Mouse (Mus musculus) embryo, embryonic 10.5 days (tissue): ENCODE results near the gene Rps18.
"Not testable (repeated sequence)": the region's sequence is repeated elsewhere in the genome, so short reads cannot be mapped to it uniquely, and the experiment has no call there.

Experiments
- DNase-seq: peaks from one replicate; pipeline ENCODE4 v3.0.0-alpha.2; 2015; ENCODE audit warnings: low spot score

Rps18 gene

GRCm38 (mm10) chr17:33968489-33968888 lies 12.7 kb upstream of the Rps18 start:
- peak; percentile 92 for DNase-seq

DNA sequence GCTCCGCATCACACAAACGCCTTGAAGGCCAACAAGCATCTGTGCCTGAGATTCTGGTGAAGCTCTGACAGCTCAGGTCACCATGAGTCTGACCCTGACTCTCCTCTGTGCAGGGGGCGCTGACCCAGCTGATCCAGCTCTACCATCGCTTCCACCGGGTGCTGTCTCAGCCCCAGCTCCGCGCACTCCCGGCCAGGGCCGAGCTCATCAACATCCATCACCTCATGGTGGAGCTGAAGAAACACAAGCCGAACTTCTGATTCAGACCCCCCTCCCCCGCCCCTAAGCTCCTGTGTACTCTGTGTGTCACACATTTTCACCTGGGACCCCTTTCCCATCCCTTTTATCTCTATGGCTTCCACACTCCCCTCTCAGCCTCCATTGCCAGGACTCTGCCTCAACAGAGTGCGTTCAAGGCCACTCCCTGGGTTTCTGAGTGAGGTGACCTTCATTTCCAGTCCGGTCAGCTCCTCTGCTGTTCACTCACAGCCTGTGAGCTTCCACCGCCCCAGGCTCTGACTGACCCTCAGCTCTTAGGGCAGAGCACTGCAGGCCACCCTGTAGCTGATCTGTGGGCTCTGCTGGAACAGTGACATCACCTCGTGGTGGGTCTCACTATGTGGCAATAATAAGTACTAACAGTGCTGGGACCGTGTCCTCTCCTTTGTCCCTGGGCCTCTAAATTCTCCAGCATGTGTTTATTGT lies 10.2 kb upstream of the Rps18 start:
- no peak for DNase-seq

DNA sequence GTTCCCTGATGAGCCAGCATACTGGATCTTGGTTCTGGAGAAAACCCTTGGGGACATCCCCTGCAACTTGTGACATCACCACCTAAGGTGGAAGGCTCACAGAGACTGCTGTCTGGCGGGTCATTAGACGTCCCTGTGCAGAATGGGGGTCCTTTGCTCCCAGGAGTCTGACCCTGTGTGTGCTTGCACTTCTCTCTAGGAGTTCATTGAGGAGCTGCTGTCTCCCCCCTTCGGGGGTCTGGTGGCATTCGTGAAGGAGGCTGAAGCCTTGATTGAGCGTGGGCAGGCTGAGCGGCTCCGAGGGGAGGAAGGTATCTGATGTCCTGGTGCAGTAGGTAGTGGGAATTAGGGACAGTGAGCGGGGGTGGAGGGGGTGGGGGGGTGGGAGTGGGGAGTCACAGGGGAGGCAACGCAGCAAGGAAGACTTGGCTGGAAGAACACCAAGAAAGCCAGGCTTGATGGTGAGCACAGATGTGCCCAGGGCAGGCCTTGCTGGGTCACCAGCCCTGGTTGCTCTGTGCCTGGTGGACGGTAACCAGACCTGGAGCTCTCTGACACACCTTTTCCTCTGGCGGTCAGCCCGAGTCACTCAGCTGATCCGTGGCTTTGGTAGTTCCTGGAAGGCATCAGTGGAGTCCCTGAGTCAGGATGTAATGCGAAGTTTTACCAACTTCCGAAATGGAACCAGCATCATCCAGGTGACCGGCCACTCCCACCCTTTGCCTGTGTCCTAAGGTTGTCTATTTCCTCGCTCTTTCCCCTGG lies 9.5 kb upstream of the Rps18 start:
- no peak for DNase-seq

DNA sequence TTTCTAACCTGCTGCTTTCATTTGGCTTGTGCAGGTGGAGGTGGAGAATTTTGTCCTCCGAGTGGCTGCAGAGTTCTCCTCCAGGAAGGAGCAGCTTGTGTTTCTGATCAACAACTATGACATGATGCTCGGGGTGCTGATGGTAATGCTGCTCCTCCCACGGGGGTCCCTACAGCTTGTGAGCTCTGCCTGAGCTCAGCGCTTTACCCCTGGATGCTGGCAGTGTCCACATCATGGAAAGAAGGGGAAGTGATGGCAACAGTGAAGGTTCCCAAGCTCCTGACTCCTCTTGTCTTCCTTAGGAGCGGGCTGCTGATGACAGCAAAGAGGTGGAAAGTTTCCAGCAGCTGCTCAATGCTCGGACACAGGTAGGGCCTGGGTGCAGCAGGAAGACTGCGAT lies 7.1 kb upstream of the Rps18 start:
- DNase-seq = no peak

GRCm38 (mm10) chr17:33959948-33960347 lies 4.1 kb upstream of the Rps18 start:
- no peak for DNase-seq

- DNase-seq = no peak
These were observed 3.3 kb upstream of the Rps18 start for GRCm38 (mm10) chr17:33959135-33959534.

DNA sequence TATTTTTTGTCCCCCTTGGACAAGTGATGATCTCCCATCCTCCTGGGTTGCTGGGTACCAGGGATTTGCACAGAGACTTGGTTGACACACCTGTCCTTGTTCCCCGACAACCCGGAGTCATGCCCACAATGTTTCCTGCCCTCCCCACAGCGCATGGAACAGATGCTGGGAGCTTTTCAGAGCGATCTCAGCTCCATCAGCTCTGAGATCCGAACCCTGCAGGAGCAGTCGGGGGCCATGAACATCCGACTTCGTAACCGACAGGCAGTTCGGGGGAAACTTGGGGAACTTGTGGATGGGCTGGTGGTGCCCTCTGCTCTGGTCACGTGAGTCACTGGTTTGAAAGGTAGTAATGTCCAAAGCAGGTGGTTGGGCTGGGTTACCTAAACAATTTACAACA lies 2.6 kb upstream of the Rps18 start:
- DNase-seq = no peak

GRCm38 (mm10) chr17:33957493-33957892 lies 1.7 kb upstream of the Rps18 start:
- no peak for DNase-seq

DNA sequence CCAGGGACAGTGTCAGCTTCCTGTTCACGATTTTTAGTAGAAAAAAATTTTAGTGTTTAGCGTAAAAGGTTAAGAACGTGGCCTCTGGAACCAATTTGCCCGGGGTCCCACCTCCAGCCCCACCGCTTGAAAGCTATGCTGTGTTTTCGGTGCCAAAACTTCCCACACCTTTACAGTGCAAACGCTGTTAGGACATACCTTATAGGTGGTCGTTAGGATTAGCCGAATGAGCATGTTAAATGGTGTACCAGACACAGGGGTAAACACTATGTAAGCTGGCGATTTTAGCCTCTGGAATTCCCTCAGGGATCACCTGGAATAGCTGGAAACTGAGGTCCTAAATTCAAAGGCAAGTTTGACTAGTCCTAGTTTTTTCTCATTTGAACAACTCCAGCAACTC lies 535 bp upstream of the Rps18 start:
- DNase-seq = no peak

- DNase-seq = no peak
These were observed 901 bp downstream of the Rps18 start for GRCm38 (mm10) chr17:33954646-33955554.

DNA sequence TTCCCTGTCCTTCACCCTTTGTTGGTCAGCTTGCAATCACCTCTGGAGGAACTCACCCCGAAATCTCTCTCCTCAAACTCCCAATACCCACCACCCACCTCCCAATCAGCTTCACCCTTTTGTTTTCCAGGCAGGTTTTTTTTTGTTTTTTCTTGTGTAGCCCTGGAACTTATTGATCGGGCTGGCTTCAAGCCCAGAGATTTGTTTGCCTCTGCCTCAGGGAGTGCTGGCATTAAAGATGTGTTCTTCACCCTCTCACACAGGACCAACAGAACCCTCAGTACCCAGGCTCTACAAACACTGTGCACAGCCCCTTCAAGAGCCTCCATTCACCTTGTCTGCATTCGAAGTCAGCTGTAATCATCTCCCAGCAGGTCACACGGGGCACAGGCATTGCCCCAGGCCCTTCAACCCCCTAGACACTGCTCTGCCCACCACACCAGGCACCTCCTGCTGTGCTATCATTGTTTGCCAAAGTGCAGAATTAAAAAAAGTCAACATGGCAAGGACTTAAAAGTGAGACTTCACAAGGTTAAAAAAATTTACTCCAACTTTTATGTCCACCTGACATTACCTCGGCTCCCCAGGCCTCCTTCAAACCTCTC lies 1.7 kb downstream of the Rps18 start:
- no peak for DNase-seq

- no peak for DNase-seq
These were observed 2.5 kb downstream of the Rps18 start for GRCm38 (mm10) chr17:33953310-33953709.

DNA sequence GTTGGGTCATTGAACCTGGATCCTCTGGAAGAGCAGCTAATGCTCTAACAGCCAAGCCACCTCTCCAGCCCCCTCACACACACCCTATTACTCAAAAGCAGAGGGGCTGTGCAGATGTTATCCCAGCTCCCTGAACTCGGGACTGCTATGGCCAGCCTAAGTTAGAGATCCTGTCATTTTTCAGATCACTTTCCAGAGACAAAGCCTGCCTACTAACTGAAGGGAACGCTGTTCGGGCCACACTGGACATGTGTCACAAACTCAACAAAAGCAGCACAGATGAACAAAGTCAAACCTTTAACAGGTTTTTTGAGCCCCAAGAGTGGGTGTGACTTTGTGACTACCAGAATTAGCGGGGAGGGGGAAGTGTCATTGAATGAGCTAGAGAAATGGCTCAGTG lies 2.9 kb downstream of the Rps18 start:
- DNase-seq = no peak

- DNase-seq = not testable (repeated sequence)
These were observed 3.8 kb downstream of the Rps18 start for GRCm38 (mm10) chr17:33952015-33952414.

DNA sequence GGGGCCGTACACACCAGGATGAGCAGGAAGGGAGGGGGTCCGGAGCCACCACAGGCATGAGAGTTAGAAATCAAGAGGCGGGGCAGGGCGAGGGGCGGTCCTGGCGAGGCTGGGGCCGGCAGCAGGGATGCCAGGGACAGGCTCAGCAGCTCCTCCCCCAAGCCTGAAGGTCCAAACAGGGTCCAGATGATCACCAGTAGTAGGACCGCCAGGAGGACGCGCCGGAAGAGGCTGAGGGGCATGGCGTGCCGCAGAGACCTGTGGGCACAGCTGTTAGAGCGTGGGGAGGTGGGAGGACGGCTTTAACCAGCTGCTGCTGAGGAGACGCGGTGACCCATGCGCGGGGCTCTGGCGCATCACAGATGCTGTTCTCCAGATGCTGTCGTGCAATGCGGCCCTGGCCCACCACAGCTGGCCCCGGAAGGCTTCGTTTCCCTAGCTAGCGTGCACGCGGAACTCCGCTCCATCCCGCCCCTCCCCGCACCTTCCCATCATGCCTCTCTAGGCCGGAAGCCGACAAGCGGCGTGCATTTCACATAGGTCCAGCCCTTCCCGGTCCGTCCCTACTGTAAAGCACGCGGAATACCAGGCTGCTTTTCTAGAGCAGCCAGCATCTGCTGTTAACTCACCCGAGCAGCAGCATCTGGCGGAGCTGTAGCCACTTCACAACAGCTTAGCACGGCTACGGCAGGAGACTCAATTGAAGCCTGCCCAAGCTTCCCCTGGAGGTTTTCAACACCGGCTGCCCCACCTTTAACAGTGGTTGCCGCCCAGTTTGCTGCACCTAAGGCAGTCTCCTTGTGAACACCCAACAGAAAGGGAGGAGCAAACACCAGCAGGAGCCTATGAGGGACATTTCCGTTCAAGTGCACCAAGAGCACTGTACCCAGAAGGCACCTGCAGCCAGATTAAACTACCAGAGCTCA lies 4.5 kb downstream of the Rps18 start, which contains the start of gene B3galt4:
B3galt4 (minus strand) TSS at position 468 of the 926 bp plus-strand sequence.
- peak; percentile 92 for DNase-seq

DNA sequence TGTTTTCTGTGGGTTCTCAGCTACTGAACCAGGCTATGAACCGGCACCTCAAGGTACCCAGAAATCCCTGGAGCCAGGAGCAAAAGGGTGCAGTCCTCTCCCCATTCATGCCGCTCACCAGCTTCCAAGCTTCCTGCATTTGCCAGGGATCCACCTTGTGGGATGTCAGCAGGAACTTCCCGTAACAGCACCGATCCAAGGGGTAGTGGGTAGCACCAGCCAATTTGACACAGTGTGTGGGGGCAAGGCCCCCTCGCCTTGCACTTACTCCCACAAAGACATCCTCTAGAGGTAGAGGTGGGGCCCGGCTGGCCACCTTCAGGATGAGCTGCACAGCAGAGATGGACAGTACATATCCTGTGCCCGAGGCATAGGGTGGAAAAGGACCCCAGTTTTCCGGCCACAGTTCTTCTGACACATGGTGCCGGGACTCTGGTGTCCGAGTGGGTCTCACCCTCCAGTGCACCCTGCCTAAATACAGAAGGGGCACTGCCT lies 5.6 kb downstream of the Rps18 start:
- no peak for DNase-seq

DNA sequence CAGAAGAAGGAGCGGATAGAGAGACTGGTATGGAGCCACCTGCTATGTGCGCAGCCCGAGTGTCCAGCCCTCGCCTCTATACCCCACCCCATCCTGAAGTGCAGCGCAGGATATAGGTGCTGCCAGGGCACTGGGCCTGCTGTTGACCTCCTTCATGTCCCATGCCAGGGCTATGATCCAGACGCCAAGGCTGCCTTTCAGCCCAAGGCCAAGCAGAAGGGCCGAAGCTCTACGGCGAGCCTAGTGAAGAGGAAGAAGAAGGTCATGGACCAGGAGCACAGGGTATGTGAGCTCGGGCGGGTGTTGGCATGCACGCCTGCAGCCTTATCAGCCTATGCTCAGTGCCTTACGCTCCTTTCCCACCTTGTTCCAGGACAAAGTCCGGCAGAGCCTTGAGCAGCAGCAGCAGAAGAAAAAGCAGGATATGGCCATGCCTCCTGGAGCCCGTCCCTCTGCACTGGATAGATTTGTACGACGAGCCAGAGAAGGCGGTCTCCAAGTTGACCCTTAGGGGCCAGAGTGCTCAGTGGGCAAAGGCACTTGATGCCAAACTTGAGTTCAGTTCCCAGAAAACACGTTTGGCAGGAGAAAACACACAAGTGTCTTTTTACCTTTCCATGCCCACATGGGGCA lies 6.8 kb downstream of the Rps18 start:
- DNase-seq = no peak

GRCm38 (mm10) chr17:33948090-33948904 lies 7.5 kb downstream of the Rps18 start:
- no peak for DNase-seq

DNA sequence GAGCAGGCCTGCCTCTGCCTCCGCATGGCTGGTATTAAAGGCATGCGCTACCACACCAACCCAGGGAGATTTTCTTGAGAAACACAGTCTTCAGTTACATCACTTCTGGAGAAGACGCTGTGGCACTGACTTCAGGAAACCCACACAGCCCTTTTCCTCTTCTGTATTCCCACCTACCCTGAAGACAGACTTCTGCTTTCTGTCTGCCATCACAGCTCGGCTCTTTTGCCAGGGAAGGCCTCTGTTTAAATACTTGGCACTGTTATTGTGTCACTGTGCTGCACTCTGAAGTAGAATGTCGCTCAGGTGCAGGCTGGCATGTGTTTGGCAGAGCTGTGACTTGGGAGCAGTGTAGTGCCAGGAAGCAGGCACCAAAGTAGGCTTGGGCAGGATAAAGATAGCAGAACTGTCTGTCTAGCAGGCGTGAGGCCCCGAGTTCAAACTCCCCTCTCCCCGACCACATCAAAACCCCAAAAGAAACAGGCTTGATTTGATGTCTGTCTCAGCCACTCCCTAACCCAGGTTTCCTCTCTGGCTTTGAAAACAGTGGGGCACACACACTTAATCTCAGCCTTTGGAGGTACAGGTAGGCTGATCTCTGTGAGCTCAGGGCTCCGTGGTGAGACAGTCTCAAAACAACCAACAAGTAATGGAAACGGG lies 8.2 kb downstream of the Rps18 start:
- DNase-seq = no peak
